Comparison of ENCODE assay signal across 8 mouse cellular contexts in genomic region chrX:37022690-37023089, GRCm38 (mm10). TPM values are rescaled to one million over a fixed set of nuclear protein-coding genes. Genes with fewer than 3 reads are reported as not detected.
DNase-seq lines count a peak whose midpoint lies in the region; ATAC-seq and TF ChIP-seq lines count a peak whose summit lies in the region.

No protein-coding gene starts in this region.

- H3K4me2 ChIP-seq in neural tube, embryonic 15.5 days, result no peak overlapping the region
- no peak overlapping the region for H3K4me2 ChIP-seq in embryonic facial prominence, embryonic 11.5 days (ENCODE audit: low read depth, low read length)
- no peak overlapping the region for H3K4me2 ChIP-seq in kidney, postnatal 0 days (ENCODE audit: low read length)

- ATAC-seq in neural tube, embryonic 15.5 days (ENCODE audit: low FRiP score), result no peak
- ATAC-seq in embryonic facial prominence, embryonic 11.5 days (replicated peaks; ENCODE audit: insufficient number of reproducible peaks, low FRiP score, low TSS enrichment, low read depth), result no peak
- no peak for ATAC-seq in kidney, postnatal 0 days (replicated peaks; ENCODE audit: low FRiP score, low read depth)

- peak; percentile 47 for DNase-seq in neural tube, embryonic 10.5 days (ENCODE audit: extremely low spot score, low spot score)
- DNase-seq in adrenal gland, postnatal 4 days (ENCODE audit: low spot score in 2 of 2), result peak; percentile 14 to 28
- peak; percentile 75 for DNase-seq in embryonic facial prominence, embryonic 11.5 days (ENCODE audit: low spot score)
- DNase-seq in kidney, postnatal 0 days (ENCODE audit: low spot score), result peak; percentile 64
- DNase-seq in liver, adult 2 months (ENCODE audit: extremely low read depth, low read depth, low spot score), result peak; percentile 28
- peak; percentile 64 to 76 for DNase-seq in right cerebral cortex, adult 2 months (ENCODE audit: low spot score in 2 of 2)
- DNase-seq in urinary bladder, postnatal 10 days (ENCODE audit: low spot score), result peak; percentile 12

- H3K9ac ChIP-seq in neural tube, embryonic 15.5 days (replicated peaks), result no peak overlapping the region
- no peak overlapping the region for H3K9ac ChIP-seq in embryonic facial prominence, embryonic 11.5 days (replicated peaks; ENCODE audit: low read length)
- no peak overlapping the region for H3K9ac ChIP-seq in kidney, postnatal 0 days (ENCODE audit: low read depth, low read length)
- H3K9ac ChIP-seq in liver, adult 2 months (ENCODE audit: low read depth, low read length), result no peak overlapping the region

- TF ChIP-seq CTCF in kidney, postnatal 0 days (IDR thresholded peaks at IDR 0.05; ENCODE audit: low read depth), result peak; percentile 83
- peak; percentile 67 for TF ChIP-seq CTCF in liver, adult 2 months (IDR thresholded peaks at IDR 0.05; ENCODE audit: low read depth, low read length)

- 16% methylated on average over 3 of the region's 3 CpGs for WGBS in neural tube, embryonic 15.5 days
- WGBS in embryonic facial prominence, embryonic 11.5 days, result 17% methylated on average over 3 of the region's 3 CpGs
- WGBS in kidney, postnatal 0 days, result 17% methylated on average over 3 of the region's 3 CpGs
- WGBS in liver, adult 2 months, result 4% methylated on average over 3 of the region's 3 CpGs

- no peak overlapping the region for H3K4me3 ChIP-seq in neural tube, embryonic 15.5 days (replicated peaks)
- H3K4me3 ChIP-seq in embryonic facial prominence, embryonic 11.5 days (ENCODE audit: low read depth, low read length), result no peak overlapping the region
- no peak overlapping the region for H3K4me3 ChIP-seq in kidney, postnatal 0 days (replicated peaks; ENCODE audit: low read depth, low read length)
- no peak overlapping the region for H3K4me3 ChIP-seq in liver, adult 2 months (ENCODE audit: insufficient read depth, low read depth, low read length)

- no peak for TF ChIP-seq POLR2A in liver, adult 2 months (IDR thresholded peaks at IDR 0.05; ENCODE audit: extremely low read depth, insufficient read depth, low read length)

- no peaks in the 10 kb centered on the region for H3K36me3 ChIP-seq in neural tube, embryonic 15.5 days
- no peaks in the 10 kb centered on the region for H3K36me3 ChIP-seq in embryonic facial prominence, embryonic 11.5 days (replicated peaks; ENCODE audit: control insufficient read depth, insufficient read depth, low read depth, low read length)
- H3K36me3 ChIP-seq in kidney, postnatal 0 days (ENCODE audit: insufficient read depth, low read length), result no peaks in the 10 kb centered on the region
- H3K36me3 ChIP-seq in liver, adult 2 months (ENCODE audit: control insufficient read depth, insufficient read depth, low read length), result no peaks in the 10 kb centered on the region

- H3K27ac ChIP-seq in neural tube, embryonic 15.5 days (replicated peaks), result no peak overlapping the region
- H3K27ac ChIP-seq in embryonic facial prominence, embryonic 11.5 days (replicated peaks; ENCODE audit: low read depth, low read length), result no peak overlapping the region
- H3K27ac ChIP-seq in kidney, postnatal 0 days, result no peak overlapping the region
- H3K27ac ChIP-seq in liver, adult 2 months (replicated peaks; ENCODE audit: insufficient read depth, low read depth, low read length), result no peak overlapping the region

- no peaks in the 10 kb centered on the region for H3K9me3 ChIP-seq in neural tube, embryonic 15.5 days (replicated peaks)
- no peaks in the 10 kb centered on the region for H3K9me3 ChIP-seq in embryonic facial prominence, embryonic 11.5 days (replicated peaks; ENCODE audit: control insufficient read depth, low read length)
- no peaks in the 10 kb centered on the region for H3K9me3 ChIP-seq in kidney, postnatal 0 days (replicated peaks; ENCODE audit: low read length)

- H3K27me3 ChIP-seq in neural tube, embryonic 15.5 days (replicated peaks), result no peaks in the 10 kb centered on the region
- no peaks in the 10 kb centered on the region for H3K27me3 ChIP-seq in embryonic facial prominence, embryonic 11.5 days (ENCODE audit: control insufficient read depth, insufficient read depth, low read length)
- H3K27me3 ChIP-seq in kidney, postnatal 0 days (ENCODE audit: insufficient read depth, low read length), result no peaks in the 10 kb centered on the region
- H3K27me3 ChIP-seq in liver, adult 2 months (ENCODE audit: control insufficient read depth, insufficient read depth, low read length), result no peaks in the 10 kb centered on the region

- no peaks in the 10 kb centered on the region for H3K4me1 ChIP-seq in neural tube, embryonic 15.5 days
- no peaks in the 10 kb centered on the region for H3K4me1 ChIP-seq in embryonic facial prominence, embryonic 11.5 days (ENCODE audit: control insufficient read depth, insufficient read depth, low read length)
- no peaks in the 10 kb centered on the region for H3K4me1 ChIP-seq in kidney, postnatal 0 days (replicated peaks; ENCODE audit: insufficient read depth, low read length)
- no peaks in the 10 kb centered on the region for H3K4me1 ChIP-seq in liver, adult 2 months (ENCODE audit: control insufficient read depth, insufficient read depth, low read length)

- H3K79me2 ChIP-seq in liver, adult 2 months (ENCODE audit: control insufficient read depth, insufficient read depth, low read length), result no peaks in the 10 kb centered on the region

RNA-seq across cellular contexts. Expression of gene Sowahd, which starts 26.0 kb away (rescaled TPM):
- not detected in 2 replicates for polyA plus RNA-seq in neural tube, embryonic 15.5 days (2015; fragmentation: Nextera tagmentation; extraction: Ambion mirVana)
- 1 to 10 TPM in 1 of 2 experiments, under 1 TPM in 1; 0.85 to 1.1 TPM for total RNA-seq in adrenal gland, postnatal 4 days (2021)
- polyA plus RNA-seq in embryonic facial prominence, embryonic 11.5 days (2014; fragmentation: Nextera tagmentation; extraction: Ambion mirVana), result not detected in 2 replicates
- polyA plus RNA-seq in kidney, postnatal 0 days (2015; fragmentation: Nextera tagmentation; extraction: Ambion mirVana), result 0.11 TPM in 1 of 2 replicates, not detected in the other
- not detected in 2 replicates for total RNA-seq in liver, adult 2 months (2014; rRNA removed)
- not detected in 2 replicates for polyA plus RNA-seq in liver, adult 2 months (2012; rRNA removed)

RNA-seq across cellular contexts. Expression of gene Sept6, which starts 31.1 kb away (rescaled TPM):
- polyA plus RNA-seq in neural tube, embryonic 15.5 days (2015; fragmentation: Nextera tagmentation; extraction: Ambion mirVana), result 72.2 TPM in 2 replicates
- 10 to 100 TPM; 30.8 to 35.1 TPM for total RNA-seq in adrenal gland, postnatal 4 days (2021)
- 57.0 and 59.2 TPM in 2 replicates for polyA plus RNA-seq in embryonic facial prominence, embryonic 11.5 days (2014; fragmentation: Nextera tagmentation; extraction: Ambion mirVana)
- 12.3 and 13.1 TPM in 2 replicates for polyA plus RNA-seq in kidney, postnatal 0 days (2015; fragmentation: Nextera tagmentation; extraction: Ambion mirVana)
- 0.55 and 1.9 TPM in 2 replicates for total RNA-seq in liver, adult 2 months (2014; rRNA removed)
- 1.1 and 1.2 TPM in 2 replicates for polyA plus RNA-seq in liver, adult 2 months (2012; rRNA removed)

Comparison
In these comparisons a context has a peak if more than half of its experiments do, and no peak if none do; other contexts are left out.
1. DNase-seq: peak in every context shown above with its lines; median percentile 75 in embryonic facial prominence, embryonic 11.5 days; 70 in right cerebral cortex, adult 2 months; 64 in kidney, postnatal 0 days; 47 in neural tube, embryonic 10.5 days; 28 in liver, adult 2 months; 21 in adrenal gland, postnatal 4 days; 12 in urinary bladder, postnatal 10 days.